Mouse (Mus musculus): ENCODE data around the gene Hba-a2.

Gene Hba-a2

GRCm38 (mm10) chr11:32320507-32321195, 24.4 kb downstream of the Hba-a2 start:
- Histone ChIP-seq H3K9me3 (ENCODE audit: low read length) (0 out of 2 replicates have a peak, but pooled peaks cover 3% of the 10 kb centered on the region), H3K4me3 (replicated peaks; ENCODE audit: low read length) (no peak overlapping the region), H3K27me3 (ENCODE audit: insufficient read depth, low read length) (peaks cover 31% of the 10 kb centered on the region), H3K4me1 (replicated peaks; ENCODE audit: low read depth, low read length) (peaks cover 9% of the 10 kb centered on the region), H3K36me3 (ENCODE audit: insufficient read depth, low read length) (no peaks in the 10 kb centered on the region)
- TF ChIP-seq POU5F1 (IDR thresholded peaks at IDR 0.05; ENCODE audit: borderline replicate concordance, low read length) (no peak), NANOG (IDR thresholded peaks at IDR 0.05; ENCODE audit: borderline replicate concordance, low read length) (no peak), CTCF (conservative IDR thresholded peaks at IDR 0.05; ENCODE audit: low read length) (no peak)

GRCm38 (mm10) chr11:32321196-32321565, 24.9 kb downstream of the Hba-a2 start:
- peaks cover 9% of the 10 kb centered on the region for H3K4me1 ChIP-seq (replicated peaks; ENCODE audit: low read depth, low read length)
- TF ChIP-seq CTCF (conservative IDR thresholded peaks at IDR 0.05; ENCODE audit: low read length) = peak; percentile 84
- no peak for TF ChIP-seq POU5F1 (IDR thresholded peaks at IDR 0.05; ENCODE audit: borderline replicate concordance, low read length)

GRCm38 (mm10) chr11:32324609-32325008, 28.3 kb downstream of the Hba-a2 start:
- no peak overlapping the region for H3K4me3 ChIP-seq (replicated peaks; ENCODE audit: low read length)
- TF ChIP-seq POU5F1 (IDR thresholded peaks at IDR 0.05; ENCODE audit: borderline replicate concordance, low read length) (no peak), CTCF (conservative IDR thresholded peaks at IDR 0.05; ENCODE audit: low read length) (peak; percentile 95)
- no peaks in the 10 kb centered on the region for H3K36me3 ChIP-seq (ENCODE audit: insufficient read depth, low read length)
- H3K9me3 ChIP-seq (ENCODE audit: low read length) = no peaks in the 10 kb centered on the region
- peaks cover 9% of the 10 kb centered on the region for H3K4me1 ChIP-seq (replicated peaks; ENCODE audit: low read depth, low read length)
- H3K27me3 ChIP-seq (ENCODE audit: insufficient read depth, low read length) = peaks cover 24% of the 10 kb centered on the region

More at GRCm38 (mm10) chr11:32321196-32321565, 24.9 kb downstream of the Hba-a2 start:
- Histone ChIP-seq H3K36me3 (ENCODE audit: insufficient read depth, low read length) (no peaks in the 10 kb centered on the region), H3K4me3 (replicated peaks; ENCODE audit: low read length) (no peak overlapping the region), H3K9me3 (ENCODE audit: low read length) (0 out of 2 replicates have a peak, but pooled peaks cover 3% of the 10 kb centered on the region), H3K27me3 (ENCODE audit: insufficient read depth, low read length) (peaks cover 29% of the 10 kb centered on the region)

GRCm38 (mm10) chr11:32331075-32331474, 34.8 kb downstream of the Hba-a2 start:
- no peaks in the 10 kb centered on the region for H3K36me3 ChIP-seq (ENCODE audit: insufficient read depth, low read length)
- peaks cover 5% of the 10 kb centered on the region for H3K4me1 ChIP-seq (replicated peaks; ENCODE audit: low read depth, low read length)
- no peaks in the 10 kb centered on the region for H3K27me3 ChIP-seq (ENCODE audit: insufficient read depth, low read length)
- no peak overlapping the region for H3K4me3 ChIP-seq (replicated peaks; ENCODE audit: low read length)
- peaks cover 4% of the 10 kb centered on the region; the same call in 1 of the 2 replicates for H3K9me3 ChIP-seq (ENCODE audit: low read length)
- TF ChIP-seq CTCF (conservative IDR thresholded peaks at IDR 0.05; ENCODE audit: low read length) (no peak), POU5F1 (IDR thresholded peaks at IDR 0.05; ENCODE audit: borderline replicate concordance, low read length) (no peak), NANOG (IDR thresholded peaks at IDR 0.05; ENCODE audit: borderline replicate concordance, low read length) (no peak)

GRCm38 (mm10) chr11:32331861-32332260, 35.6 kb downstream of the Hba-a2 start:
- TF ChIP-seq NANOG (IDR thresholded peaks at IDR 0.05; ENCODE audit: borderline replicate concordance, low read length) = no peak
- no peak for TF ChIP-seq POU5F1 (IDR thresholded peaks at IDR 0.05; ENCODE audit: borderline replicate concordance, low read length)
- no peak for TF ChIP-seq CTCF (conservative IDR thresholded peaks at IDR 0.05; ENCODE audit: low read length)
- Histone ChIP-seq H3K4me3 (replicated peaks; ENCODE audit: low read length) (no peak overlapping the region), H3K36me3 (ENCODE audit: insufficient read depth, low read length) (no peaks in the 10 kb centered on the region), H3K4me1 (replicated peaks; ENCODE audit: low read depth, low read length) (peaks cover 5% of the 10 kb centered on the region), H3K9me3 (ENCODE audit: low read length) (peaks cover 7% of the 10 kb centered on the region), H3K27me3 (ENCODE audit: insufficient read depth, low read length) (no peaks in the 10 kb centered on the region)

- H3K27me3 ChIP-seq (ENCODE audit: insufficient read depth, low read length) = no peaks in the 10 kb centered on the region
- no peak overlapping the region for H3K4me3 ChIP-seq (replicated peaks; ENCODE audit: low read length)
- no peak for TF ChIP-seq NANOG (IDR thresholded peaks at IDR 0.05; ENCODE audit: borderline replicate concordance, low read length)
- no peak for TF ChIP-seq CTCF (conservative IDR thresholded peaks at IDR 0.05; ENCODE audit: low read length)
- TF ChIP-seq POU5F1 (IDR thresholded peaks at IDR 0.05; ENCODE audit: borderline replicate concordance, low read length) = no peak
- H3K4me1 ChIP-seq (replicated peaks; ENCODE audit: low read depth, low read length) = peaks cover 5% of the 10 kb centered on the region
- H3K36me3 ChIP-seq (ENCODE audit: insufficient read depth, low read length) = no peaks in the 10 kb centered on the region
- H3K9me3 ChIP-seq (ENCODE audit: low read length) = peaks cover 11% of the 10 kb centered on the region
Observed at GRCm38 (mm10) chr11:32333235-32333634, 36.9 kb downstream of the Hba-a2 start.

GRCm38 (mm10) chr11:32336435-32336907, 40.2 kb downstream of the Hba-a2 start:
- Histone ChIP-seq H3K4me3 (replicated peaks; ENCODE audit: low read length) (no peak overlapping the region), H3K27me3 (ENCODE audit: insufficient read depth, low read length) (peaks cover 8% of the 10 kb centered on the region; the same call in 1 of the 2 replicates), H3K9me3 (ENCODE audit: low read length) (peaks cover 11% of the 10 kb centered on the region), H3K36me3 (ENCODE audit: insufficient read depth, low read length) (no peaks in the 10 kb centered on the region), H3K4me1 (replicated peaks; ENCODE audit: low read depth, low read length) (peaks cover 5% of the 10 kb centered on the region)
- no peak for TF ChIP-seq NANOG (IDR thresholded peaks at IDR 0.05; ENCODE audit: borderline replicate concordance, low read length)
- TF ChIP-seq CTCF (conservative IDR thresholded peaks at IDR 0.05; ENCODE audit: low read length) = no peak
- no peak for TF ChIP-seq POU5F1 (IDR thresholded peaks at IDR 0.05; ENCODE audit: borderline replicate concordance, low read length)

GRCm38 (mm10) chr11:32339131-32339531, 42.8 kb downstream of the Hba-a2 start:
- peaks cover 17% of the 10 kb centered on the region for H3K27me3 ChIP-seq (ENCODE audit: insufficient read depth, low read length)
- H3K4me3 ChIP-seq (replicated peaks; ENCODE audit: low read length) = no peak overlapping the region
- H3K36me3 ChIP-seq (ENCODE audit: insufficient read depth, low read length) = no peaks in the 10 kb centered on the region
- H3K9me3 ChIP-seq (ENCODE audit: low read length) = peaks cover 8% of the 10 kb centered on the region
- no peak for TF ChIP-seq CTCF (conservative IDR thresholded peaks at IDR 0.05; ENCODE audit: low read length)
- TF ChIP-seq POU5F1 (IDR thresholded peaks at IDR 0.05; ENCODE audit: borderline replicate concordance, low read length) = no peak
- TF ChIP-seq NANOG (IDR thresholded peaks at IDR 0.05; ENCODE audit: borderline replicate concordance, low read length) = no peak
- H3K4me1 ChIP-seq (replicated peaks; ENCODE audit: low read depth, low read length) = peaks cover 6% of the 10 kb centered on the region; the same call in 1 of the 2 replicates
